Mouse (Mus musculus) bone marrow, adult 2 months (tissue): ENCODE results near the gene Pcgf5.

Experiments used
- CTCF ChIP-seq: fragments of 200-500 bp; IDR thresholded peaks from 2 replicates; pipeline ENCODE4 v1.5.1; 2011; ENCODE audit warnings: low read length, control low read depth; ENCODE audit not compliant: control insufficient read depth, insufficient read depth
- POLR2A ChIP-seq: fragments of 200-500 bp; IDR thresholded peaks from 2 replicates; pipeline ENCODE4 v1.6.1; 2011; ENCODE audit warnings: low read depth, mild to moderate bottlenecking, control low read depth, low read length, borderline replicate concordance; ENCODE audit not compliant: control insufficient read depth

DNA sequence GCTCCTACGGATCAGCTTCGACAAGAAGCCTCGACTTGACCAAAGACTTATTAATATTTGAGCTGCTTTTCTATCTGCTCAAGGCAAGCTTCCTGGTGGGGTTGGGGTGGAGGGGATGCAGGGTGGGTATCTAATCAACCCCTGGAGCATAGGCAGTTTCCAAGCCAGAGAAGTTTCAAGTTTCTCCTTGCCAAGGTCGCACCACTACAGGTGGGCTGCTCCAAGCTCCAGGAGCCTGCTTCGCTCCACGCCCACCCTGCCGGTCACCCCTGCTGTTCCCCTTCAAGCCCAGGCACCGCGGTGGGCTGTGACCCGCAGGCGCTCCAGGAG lies 313 bp upstream of the Pcgf5 start:
- TF ChIP-seq POLR2A (no peak; the same call in 1 of the 2 replicates), CTCF (no peak)
